Mouse (Mus musculus): Measurements from ENCODE around the gene Slc6a21.

DNA sequence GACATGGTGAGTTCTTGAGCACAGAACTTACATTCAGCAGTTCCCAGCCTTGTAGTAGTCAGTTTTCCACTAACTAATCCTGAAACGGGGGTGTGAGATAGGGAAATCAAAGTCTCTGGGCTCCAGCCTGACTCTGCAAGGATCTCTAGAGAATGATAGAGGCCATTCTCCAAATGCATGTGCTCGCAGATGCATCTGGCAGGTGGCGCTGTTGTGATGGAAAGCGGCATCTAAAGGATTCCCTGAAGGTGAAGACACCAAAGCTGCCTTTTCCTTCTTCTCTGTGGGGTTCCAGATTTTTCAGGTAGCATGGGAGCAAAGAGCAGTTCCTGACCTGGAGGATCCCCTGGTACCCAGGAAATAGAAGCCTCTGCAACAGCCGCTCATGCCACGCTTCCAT lies 23.0 kb downstream of the Slc6a21 start:
- TF ChIP-seq POLR2A (IDR thresholded peaks at IDR 0.05; ENCODE audit: insufficient read length, low read depth) (no peak), CEBPB (IDR thresholded peaks at IDR 0.05; ENCODE audit: insufficient read depth, poor library complexity, severe bottlenecking) (no peak), MYOG (IDR thresholded peaks at IDR 0.05; ENCODE audit: control insufficient read depth in 1 of 3, insufficient read depth in 1 of 3, insufficient read length in 2 of 3, low read depth in 2 of 3) (no peak), MYOD1 (IDR thresholded peaks at IDR 0.05; ENCODE audit: control insufficient read depth in 1 of 3, insufficient read length in 2 of 3, low read depth in 2 of 3) (no peak)
